Mouse (Mus musculus) small intestine, adult 2 months (tissue): ENCODE data around the gene Mtap.

ENCODE experiments used
- CTCF ChIP-seq: fragments of 200-500 bp; IDR thresholded peaks from 2 replicates; pipeline ENCODE4 v1.5.1; 2012; ENCODE audit warnings: low read depth, mild to moderate bottlenecking, control low read depth, inconsistent platforms, low read length, moderate library complexity, mixed read lengths; ENCODE audit not compliant: insufficient replicate concordance, insufficient read length; ENCODE audit errors: extremely low read depth
- POLR2A ChIP-seq: fragments of 200-500 bp; IDR thresholded peaks from 2 replicates; pipeline ENCODE4 v1.6.1; 2012; ENCODE audit warnings: low read depth, mild to moderate bottlenecking, control low read depth, inconsistent platforms, low read length, moderate library complexity

DNA sequence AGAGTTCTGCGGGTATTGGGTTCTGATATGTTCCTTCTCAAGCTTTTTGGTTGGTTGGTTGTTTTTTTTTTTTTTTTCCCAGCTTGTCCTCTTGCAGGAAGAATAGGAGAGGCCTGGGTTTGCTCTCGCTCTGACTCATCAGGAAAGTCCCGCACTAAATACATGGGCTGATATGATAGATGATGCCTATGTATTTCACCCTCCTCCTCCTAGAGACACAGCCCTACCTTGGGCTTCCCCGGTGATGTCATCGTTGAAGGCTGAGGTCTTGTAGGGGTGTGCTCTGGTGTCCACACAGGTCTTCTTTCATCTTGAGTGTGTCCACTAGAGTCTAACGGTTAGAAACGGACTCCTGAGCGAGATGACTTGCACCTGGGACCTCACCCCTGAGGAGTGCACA, 26.7 kb downstream of the Mtap start:
- no peak for TF ChIP-seq CTCF
- TF ChIP-seq POLR2A = no peak
